Mouse (Mus musculus) cerebellum, adult 2 months (tissue): ENCODE results near the gene Kctd10.

Source experiments
- CTCF ChIP-seq: fragments of 200-500 bp; IDR thresholded peaks from 2 replicates; pipeline ENCODE4 v1.5.1; 2011; ENCODE audit warnings: low read depth, mild to moderate bottlenecking, control low read depth, low read length, moderate library complexity, borderline replicate concordance; ENCODE audit not compliant: insufficient read depth
- POLR2A ChIP-seq: fragments of 200-500 bp; IDR thresholded peaks from 2 replicates; pipeline ENCODE4 v1.6.1; 2011; ENCODE audit warnings: low read length, control low read depth, borderline replicate concordance; ENCODE audit not compliant: insufficient read depth

GRCm38 (mm10) chr5:114358833-114359232, 21.5 kb downstream of the Kctd10 start:
- TF ChIP-seq CTCF = no peak
- TF ChIP-seq POLR2A = no peak
